Mouse (Mus musculus): Measurements from ENCODE around the gene Zmat5.

The Zmat5 gene

DNA sequence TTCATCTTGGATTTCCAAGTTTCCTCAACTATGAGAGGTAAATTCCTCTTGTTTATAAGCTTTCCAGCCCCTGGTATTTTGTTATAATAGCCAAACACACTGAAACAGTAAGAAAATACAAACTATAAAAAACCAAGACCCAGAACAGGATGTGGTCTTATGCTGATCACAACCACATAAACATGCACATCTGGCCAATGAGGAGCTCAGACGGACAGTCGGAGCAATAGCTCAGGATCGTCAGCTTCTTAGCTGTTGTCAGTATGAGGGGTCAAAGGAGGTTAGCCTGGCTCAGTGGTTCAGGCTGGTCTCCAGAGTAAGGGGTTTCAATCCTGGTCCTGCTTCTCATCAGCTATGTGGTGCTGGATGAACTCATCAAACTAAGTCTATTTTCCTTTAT lies 78.6 kb downstream of the Zmat5 start:
- DNase-seq, result no peak

DNA sequence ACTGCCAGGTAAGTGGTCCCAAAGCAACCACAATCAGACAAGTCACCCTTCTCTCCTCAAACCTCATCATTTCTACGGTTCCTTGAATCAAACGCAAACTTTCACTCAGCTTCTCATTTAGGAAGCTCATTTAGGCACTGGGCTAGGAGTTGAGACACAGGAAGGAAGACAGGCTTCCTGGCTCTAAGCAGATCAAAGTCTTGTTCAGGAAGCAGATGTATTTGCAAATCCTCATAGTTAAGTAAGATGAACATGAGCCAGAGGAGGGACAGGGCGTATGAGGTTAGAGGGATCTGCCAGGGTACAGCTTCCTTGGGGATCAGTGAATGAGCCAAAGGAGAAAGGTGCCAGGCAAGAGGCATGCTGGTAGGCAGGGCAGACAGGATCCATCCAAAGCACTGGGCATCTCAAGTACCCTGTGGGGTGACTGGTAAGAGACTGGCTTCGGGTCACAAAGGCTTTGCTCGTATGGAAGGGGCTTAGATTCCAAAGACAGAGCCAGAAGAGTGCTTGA lies 80.2 kb downstream of the Zmat5 start:
- DNase-seq, result no peak

All from right cerebral cortex, adult 18-20 months (tissue).